Mouse (Mus musculus) myocyte (in vitro differentiated cells): ENCODE data around the gene Ccdc177.
"Not testable (repeated sequence)": the region's sequence is repeated elsewhere in the genome, so short reads cannot be mapped to it uniquely, and the experiment has no call there.

Source experiments
- POLR2A ChIP-seq: IDR thresholded peaks from one replicate; pipeline ENCODE4 v1.6.1; 2011; ENCODE audit warnings: low read depth, mild to moderate bottlenecking, control low read depth, moderate library complexity; ENCODE audit not compliant: insufficient read length
- TCF12 ChIP-seq: IDR thresholded peaks from one replicate; pipeline ENCODE4 v1.6.1; 2011; ENCODE audit warnings: mild to moderate bottlenecking, control low read depth; ENCODE audit not compliant: poor library complexity, insufficient read depth, severe bottlenecking

DNA sequence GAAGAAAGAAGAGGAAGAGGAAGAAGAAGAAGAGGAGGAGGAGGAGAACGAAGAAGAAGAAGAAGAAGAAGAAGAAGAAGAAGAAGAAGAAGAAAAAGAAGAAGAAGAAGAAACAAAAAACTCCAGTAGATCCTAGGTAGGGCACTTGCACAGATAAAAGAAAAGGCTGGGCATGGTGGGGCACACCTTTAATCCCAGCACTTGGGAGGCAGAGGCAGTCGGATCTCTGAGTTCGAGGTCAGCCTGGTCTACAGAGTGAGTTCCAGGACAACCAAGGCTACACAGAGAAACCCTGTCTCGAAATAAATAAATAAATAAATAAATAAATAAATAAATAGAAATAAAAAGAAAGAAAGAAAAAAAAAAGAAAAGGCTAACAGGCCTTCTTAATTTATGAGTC, 28.8 kb upstream of the Ccdc177 start:
- TF ChIP-seq POLR2A, TCF12: not testable (repeated sequence)
